Mouse (Mus musculus): ENCODE measurements at regions not wholly inside any gene's neighbourhood (a gene's known extent, or its start where the extent isn't known, plus 50 kb on each side); places are given as distances from the start of the nearest gene placed in this dataset.
"Not testable (repeated sequence)": the region's sequence is repeated elsewhere in the genome, so short reads cannot be mapped to it uniquely, and the experiment has no call there.

- no peak for DNase-seq (ENCODE audit: low spot score in 2 of 2)
These were observed 782.6 kb upstream of the Agtr1b start for GRCm38 (mm10) chr3:21149618-21150017.

GRCm38 (mm10) chr3:21128821-21129504, 762.0 kb upstream of the Agtr1b start:
- no peak for DNase-seq (ENCODE audit: low spot score in 2 of 2)

GRCm38 (mm10) chr3:21126191-21126590, 759.2 kb upstream of the Agtr1b start:
- DNase-seq (ENCODE audit: low spot score in 2 of 2), result no peak

GRCm38 (mm10) chr3:21118164-21118902, 751.4 kb upstream of the Agtr1b start:
- DNase-seq (ENCODE audit: low spot score in 2 of 2), result no peak

GRCm38 (mm10) chr3:21111735-21112518, 745.0 kb upstream of the Agtr1b start:
- no peak for DNase-seq (ENCODE audit: low spot score in 2 of 2)

GRCm38 (mm10) chr3:21090206-21090605, 723.2 kb upstream of the Agtr1b start:
- no peak for DNase-seq (ENCODE audit: low spot score in 2 of 2)

GRCm38 (mm10) chr3:21086426-21086825, 719.4 kb upstream of the Agtr1b start:
- peak in 1 of 2 experiments; percentile 38 for DNase-seq (ENCODE audit: low spot score in 2 of 2)

- DNase-seq (ENCODE audit: low spot score in 2 of 2), result no peak
These were observed 710.6 kb upstream of the Agtr1b start for GRCm38 (mm10) chr3:21077548-21077947.

- DNase-seq (ENCODE audit: low spot score in 2 of 2), result not testable (repeated sequence)
These were observed 686.4 kb upstream of the Agtr1b start for GRCm38 (mm10) chr3:21053337-21053736.

GRCm38 (mm10) chr3:21049365-21049764, 682.4 kb upstream of the Agtr1b start:
- DNase-seq (ENCODE audit: low spot score in 2 of 2), result not testable (repeated sequence)

- DNase-seq (ENCODE audit: low spot score in 2 of 2), result peak; percentile 28 to 33
These were observed 679.0 kb upstream of the Agtr1b start for GRCm38 (mm10) chr3:21045981-21046380.

- peak; percentile 31 to 61 for DNase-seq (ENCODE audit: low spot score in 2 of 2)
These were observed 658.9 kb upstream of the Agtr1b start for GRCm38 (mm10) chr3:21025876-21026275.

GRCm38 (mm10) chr3:21020946-21021345, 654.0 kb upstream of the Agtr1b start:
- DNase-seq (ENCODE audit: low spot score in 2 of 2), result no peak

- no peak for DNase-seq (ENCODE audit: low spot score in 2 of 2)
These were observed 653.3 kb upstream of the Agtr1b start for GRCm38 (mm10) chr3:21020297-21020696.

- no peak for DNase-seq (ENCODE audit: low spot score in 2 of 2)
These were observed 642.7 kb upstream of the Agtr1b start for GRCm38 (mm10) chr3:21009650-21010049.

- peak in 1 of 2 experiments; percentile 18 for DNase-seq (ENCODE audit: low spot score in 2 of 2)
These were observed 631.3 kb upstream of the Agtr1b start for GRCm38 (mm10) chr3:20998295-20998694.

GRCm38 (mm10) chr3:20989486-20989970, 622.6 kb upstream of the Agtr1b start:
- DNase-seq (ENCODE audit: low spot score in 2 of 2), result no peak

GRCm38 (mm10) chr3:20986942-20987341, 620.0 kb upstream of the Agtr1b start:
- no peak for DNase-seq (ENCODE audit: low spot score in 2 of 2)

- DNase-seq (ENCODE audit: low spot score in 2 of 2), result peak in 1 of 2 experiments; percentile 25
These were observed 619.4 kb upstream of the Agtr1b start for GRCm38 (mm10) chr3:20986377-20986727.

- DNase-seq (ENCODE audit: low spot score in 2 of 2), result peak in 1 of 2 experiments; percentile 22
These were observed 618.9 kb upstream of the Agtr1b start for GRCm38 (mm10) chr3:20985682-20986376.

GRCm38 (mm10) chr3:20984146-20984545, 617.2 kb upstream of the Agtr1b start:
- no peak for DNase-seq (ENCODE audit: low spot score in 2 of 2)

- no peak for DNase-seq (ENCODE audit: low spot score in 2 of 2)
These were observed 606.1 kb upstream of the Agtr1b start for GRCm38 (mm10) chr3:20973077-20973476.

Measured in left cerebral cortex, adult 9 months (tissue).